Mouse (Mus musculus): Measurements from ENCODE around the gene Mgp.
"Not testable (repeated sequence)": the region's sequence is repeated elsewhere in the genome, so short reads cannot be mapped to it uniquely, and the experiment has no call there.

Gene Mgp

DNA sequence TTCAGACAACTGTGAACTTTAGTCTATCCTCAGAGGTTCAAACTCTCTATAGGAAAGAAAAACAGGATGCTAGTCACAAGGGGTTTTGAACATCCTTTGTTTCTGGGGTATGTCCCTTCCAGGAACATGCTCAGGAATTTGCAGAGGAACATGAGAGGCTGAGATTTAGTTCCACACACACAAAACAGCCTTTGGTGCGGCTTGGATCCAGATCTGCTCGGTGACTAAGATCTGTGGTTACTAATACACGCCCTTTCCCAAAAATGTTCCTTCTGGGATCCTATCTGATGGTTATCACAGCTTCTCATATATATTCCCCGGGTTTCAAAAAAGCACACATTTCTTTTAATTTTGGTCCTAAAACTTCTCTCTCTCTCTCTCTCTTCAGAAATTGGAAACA lies 22.2 kb upstream of the Mgp start:
- DNase-seq, result no peak

DNA sequence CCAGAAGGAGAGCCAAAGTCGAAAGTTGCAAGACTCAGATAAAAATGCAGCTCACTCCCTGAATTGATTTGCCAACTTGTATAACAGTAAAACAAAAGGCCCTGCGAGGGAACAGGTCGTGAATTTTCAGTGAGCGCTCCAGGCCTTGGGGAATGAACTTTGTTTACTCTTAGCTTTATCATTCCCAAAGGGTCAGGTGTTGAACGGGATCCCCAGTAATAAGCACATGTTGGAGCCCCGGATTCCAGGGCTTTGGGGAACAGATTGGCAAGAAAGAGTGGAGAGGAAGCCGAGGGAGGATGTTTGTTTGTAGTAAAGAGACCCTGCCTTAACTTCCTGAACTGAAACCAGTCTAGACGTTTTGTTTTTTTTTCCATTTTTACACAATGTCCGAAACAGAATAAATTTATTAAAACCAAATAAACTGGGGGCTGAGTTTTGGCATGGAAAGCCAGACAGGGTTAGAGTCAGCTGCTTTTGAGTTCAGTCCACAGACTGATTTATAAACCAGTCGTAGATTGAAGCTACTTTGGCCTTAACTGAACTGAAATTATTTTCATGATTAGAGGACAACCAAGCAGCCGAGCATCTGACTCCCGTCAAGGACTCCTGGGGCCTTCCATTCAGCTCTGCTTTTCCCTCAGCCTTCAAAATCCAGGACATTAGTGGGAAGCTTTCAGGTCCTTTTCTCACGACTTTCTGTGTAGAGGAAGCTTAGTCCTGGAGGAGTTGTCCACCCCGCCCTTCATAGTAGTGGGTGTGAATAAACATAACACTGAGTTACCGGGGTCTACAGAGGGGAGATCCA lies 19.1 kb upstream of the Mgp start:
- DNase-seq, result no peak

- no peak for DNase-seq
Measured at GRCm38 (mm10) chr6:136892002-136892401, 16.4 kb upstream of the Mgp start.

DNA sequence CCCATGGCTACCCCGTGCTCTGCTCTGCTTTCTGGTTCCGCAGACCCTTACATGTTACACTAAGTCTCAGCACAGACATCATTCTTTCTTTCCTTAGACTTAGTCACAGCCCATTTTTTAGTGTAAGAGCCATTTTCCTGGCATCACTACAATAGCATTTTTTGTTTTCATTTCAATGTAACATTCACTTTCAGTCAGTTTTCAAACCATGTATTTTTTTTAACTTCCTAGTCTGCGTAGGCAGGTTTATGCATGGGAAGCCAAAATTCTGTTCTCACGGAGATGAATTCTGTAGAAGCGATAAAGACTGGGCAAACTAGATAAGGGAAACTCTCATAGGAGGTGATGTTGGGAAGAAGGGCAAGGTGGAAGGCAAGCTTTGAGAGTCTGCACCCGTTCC lies 13.9 kb upstream of the Mgp start:
- DNase-seq, result no peak

DNA sequence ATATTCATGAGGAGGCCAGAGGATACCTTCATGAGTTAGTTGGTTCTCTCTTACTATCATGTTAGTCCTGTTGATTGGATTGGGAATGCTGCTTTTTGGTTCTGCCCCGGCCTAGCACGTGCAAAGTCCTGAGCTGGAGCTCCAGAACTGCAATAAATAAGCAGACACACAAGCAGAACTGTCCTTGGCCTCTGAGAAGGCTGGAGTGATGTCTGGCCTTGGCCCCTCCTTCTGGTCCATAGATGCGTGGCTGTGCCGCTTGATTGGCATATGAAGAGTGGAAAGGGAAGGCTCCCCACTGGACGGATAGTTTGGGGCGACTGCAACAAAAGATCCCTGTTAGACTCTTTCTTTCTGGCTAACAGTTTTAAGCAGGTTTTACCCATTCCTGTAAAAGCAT lies 13.4 kb upstream of the Mgp start:
- no peak for DNase-seq

DNA sequence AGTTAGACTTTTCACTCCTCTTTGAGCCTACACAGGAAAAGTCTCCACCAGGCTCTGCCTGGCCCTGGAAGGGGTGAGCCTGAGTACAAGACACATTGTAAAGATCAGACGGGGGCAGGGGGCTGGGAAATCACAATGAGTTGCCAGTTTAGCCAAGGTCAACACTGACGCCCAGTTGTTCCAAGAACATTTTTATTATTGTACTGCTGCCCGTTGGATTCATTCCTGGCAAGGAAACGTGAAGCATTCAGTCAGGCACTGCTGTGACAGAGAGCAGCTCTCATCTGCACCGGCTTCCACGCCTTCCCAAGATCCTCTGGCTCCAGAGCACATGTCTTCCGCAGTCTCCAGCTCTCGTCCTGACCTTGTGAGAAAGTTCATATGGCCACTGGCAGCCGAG lies 12.2 kb upstream of the Mgp start:
- no peak for DNase-seq

DNA sequence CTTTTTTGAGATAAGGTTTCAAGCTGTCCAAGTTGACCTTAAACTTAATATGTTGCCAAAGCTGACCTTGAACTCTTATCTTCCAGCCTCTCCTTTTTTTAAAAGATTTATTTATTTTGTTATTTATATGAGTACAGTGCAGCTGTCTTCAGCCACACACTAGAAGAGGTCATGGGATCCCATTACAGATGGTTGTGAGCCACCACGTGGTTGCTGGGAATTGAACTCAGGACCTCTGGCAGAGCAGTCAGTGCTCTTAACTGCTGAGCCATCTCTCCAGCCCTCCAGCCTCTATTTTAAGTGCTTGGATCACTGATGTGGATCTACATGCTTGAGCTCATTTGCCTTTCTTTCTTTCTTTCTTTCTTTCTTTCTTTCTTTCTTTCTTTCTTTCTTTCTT lies 9.1 kb upstream of the Mgp start:
- not testable (repeated sequence) for DNase-seq

GRCm38 (mm10) chr6:136883961-136884360 lies 8.3 kb upstream of the Mgp start:
- no peak for DNase-seq

DNA sequence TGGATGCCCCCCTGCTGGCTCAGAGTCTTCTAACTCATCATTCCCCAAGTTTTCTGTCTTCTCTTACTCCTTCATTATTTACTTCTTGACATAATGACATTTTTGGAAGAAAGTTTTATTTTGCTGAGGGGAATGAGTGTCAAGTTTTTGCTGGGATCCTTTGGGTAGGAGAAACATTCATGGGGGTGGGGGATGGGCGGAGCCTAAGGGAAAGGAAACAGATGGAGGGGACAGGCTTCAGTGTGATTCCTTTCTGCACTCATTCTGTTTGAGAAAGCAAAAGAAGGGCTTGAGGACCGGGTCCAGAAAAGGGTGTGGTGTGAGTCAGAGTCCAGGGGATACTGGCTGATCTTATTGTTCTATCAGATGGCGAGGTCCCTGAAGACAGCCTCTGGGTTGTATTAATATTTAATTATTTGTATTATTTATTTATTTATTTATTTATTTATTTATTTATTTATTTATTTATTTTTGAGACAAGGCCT lies 7.8 kb upstream of the Mgp start:
- no peak for DNase-seq

GRCm38 (mm10) chr6:136881678-136882077 lies 6.1 kb upstream of the Mgp start:
- DNase-seq, result no peak

DNA sequence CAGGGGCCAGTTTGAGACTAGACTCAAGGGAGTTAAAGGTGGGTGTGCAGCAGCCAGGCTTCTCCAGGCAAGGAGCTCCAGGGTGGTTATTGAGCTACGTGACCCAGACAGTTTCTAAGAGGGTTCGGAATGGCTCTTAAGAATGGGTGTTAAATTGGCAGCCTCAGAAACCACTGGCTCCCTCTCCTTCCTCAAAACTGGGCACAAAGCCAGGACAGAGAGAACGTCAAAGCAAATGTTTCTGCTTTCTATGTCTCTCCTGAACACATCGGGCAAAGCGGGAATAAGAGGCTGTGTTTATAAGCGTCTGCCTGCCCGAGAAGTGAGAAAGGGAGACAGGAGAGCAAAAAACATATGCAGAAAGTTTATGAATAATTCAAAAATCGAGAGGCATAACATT lies 1.0 kb downstream of the Mgp start:
- no peak for DNase-seq

GRCm38 (mm10) chr6:136868921-136869320 lies 6.7 kb downstream of the Mgp start:
- no peak for DNase-seq

GRCm38 (mm10) chr6:136866150-136866549 lies 9.5 kb downstream of the Mgp start:
- no peak for DNase-seq

GRCm38 (mm10) chr6:136865360-136865759 lies 10.3 kb downstream of the Mgp start:
- DNase-seq, result no peak

- DNase-seq, result peak; percentile 26
Measured at GRCm38 (mm10) chr6:136861020-136861419, 14.6 kb downstream of the Mgp start.

- no peak for DNase-seq
Measured at GRCm38 (mm10) chr6:136858420-136858819, 17.2 kb downstream of the Mgp start.

GRCm38 (mm10) chr6:136857873-136858260 lies 17.8 kb downstream of the Mgp start:
- DNase-seq, result no peak

- DNase-seq, result peak; percentile 19 to 26
Measured at GRCm38 (mm10) chr6:136857186-136857872, 18.3 kb downstream of the Mgp start, which contains the start of gene Art4. Gene Art4, minus strand, starts transcription at chr6:136857733.

DNA sequence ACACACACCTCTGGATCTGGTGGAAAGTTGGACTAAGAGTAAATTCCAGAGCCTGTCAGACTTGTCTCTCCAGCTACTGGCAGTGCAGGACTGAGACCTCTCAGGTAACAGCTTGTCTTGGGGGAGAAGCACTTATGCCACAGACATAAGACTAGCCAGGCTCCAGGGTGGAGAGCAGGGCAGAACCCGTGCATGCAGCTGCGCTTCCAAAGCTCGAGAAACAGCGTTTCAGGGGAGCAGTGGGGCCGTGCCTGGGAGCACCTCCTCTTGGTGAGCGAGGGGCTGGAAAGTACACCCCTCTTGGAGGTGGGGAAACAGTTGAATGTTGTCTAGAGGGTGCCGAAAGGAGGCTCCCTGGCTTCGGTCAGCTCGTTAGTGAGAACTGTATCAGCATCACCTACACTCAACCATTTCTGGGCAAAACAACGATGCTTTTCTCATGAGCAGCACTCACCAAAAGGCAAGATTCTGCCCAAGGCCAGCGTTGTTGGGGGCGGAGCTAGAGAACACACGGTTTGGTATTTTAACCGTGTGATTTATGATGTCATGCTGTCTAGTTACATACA lies 19.5 kb downstream of the Mgp start:
- peak; percentile 28 to 31 for DNase-seq

DNA sequence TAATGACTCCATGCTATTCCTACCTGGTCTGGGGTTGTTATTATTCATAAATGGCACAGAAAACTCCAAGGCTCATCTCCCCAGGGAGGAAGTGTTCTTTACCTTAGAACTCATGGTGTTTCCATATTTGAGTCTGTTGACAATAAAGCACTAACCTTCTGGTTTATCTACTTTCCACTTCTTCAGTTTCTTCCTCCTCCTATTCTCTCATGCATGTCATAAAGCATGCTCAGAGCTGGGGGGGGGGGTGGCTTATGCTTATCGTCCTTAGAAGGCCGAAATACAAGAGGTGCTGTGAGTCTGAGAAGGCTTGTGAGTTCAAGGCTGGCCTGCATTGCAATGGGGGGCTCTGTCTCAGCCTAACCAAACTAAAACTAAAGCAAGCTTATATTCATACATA lies 20.4 kb downstream of the Mgp start:
- no peak for DNase-seq

DNA sequence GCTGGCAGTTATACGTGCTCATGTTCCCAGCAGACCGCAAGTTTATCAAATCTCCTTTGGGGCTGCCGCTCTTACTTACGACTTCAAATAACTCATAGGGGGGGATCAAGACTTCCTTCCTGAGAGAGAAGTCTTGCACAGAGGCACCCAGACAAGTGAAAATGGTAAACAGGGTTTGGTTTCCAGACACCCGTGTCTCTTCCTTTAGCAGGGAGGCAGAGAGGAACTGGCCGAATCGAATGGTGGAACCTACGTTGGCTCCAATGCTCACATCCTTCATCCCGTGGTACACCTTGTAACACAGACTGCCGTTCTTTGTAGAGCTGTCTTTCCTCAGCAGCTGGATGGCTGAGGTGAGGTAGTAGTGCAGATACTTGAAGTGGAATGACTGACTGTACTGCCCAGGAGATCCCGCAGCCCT lies 21.3 kb downstream of the Mgp start:
- peak; percentile 30 to 37 for DNase-seq

- no peak for DNase-seq
Measured at GRCm38 (mm10) chr6:136852762-136853161, 22.9 kb downstream of the Mgp start.

DNA sequence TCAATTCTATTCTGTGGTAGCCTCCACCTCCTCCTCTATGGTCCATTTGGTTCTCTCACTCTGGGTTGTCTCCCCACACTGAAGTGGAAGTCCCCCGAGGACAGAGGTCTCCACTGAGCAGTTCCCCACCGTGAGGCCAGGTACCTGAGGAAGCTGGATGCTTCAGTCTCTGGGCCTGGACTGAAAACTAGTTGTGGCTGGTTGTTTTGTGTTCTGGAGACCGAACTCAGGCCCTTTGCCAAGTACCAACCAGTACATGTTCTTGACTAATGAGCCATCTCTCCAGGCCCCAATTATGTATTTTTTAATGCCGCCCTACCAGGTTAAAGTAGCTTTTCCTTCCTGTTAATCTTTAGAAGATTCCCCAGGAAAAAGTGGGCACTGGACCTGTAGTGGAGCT lies 23.3 kb downstream of the Mgp start:
- no peak for DNase-seq

GRCm38 (mm10) chr6:136850267-136850666 lies 25.4 kb downstream of the Mgp start:
- DNase-seq, result no peak

All from B cell, adult 2 months (primary cell).